Mouse (Mus musculus): ENCODE measurements around the gene Synj2bp. TPM values are rescaled to one million over a fixed set of nuclear protein-coding genes. Genes with fewer than 3 reads are reported as not detected.
"Not testable (repeated sequence)": the region's sequence is repeated elsewhere in the genome, so short reads cannot be mapped to it uniquely, and the experiment has no call there.

Gene Synj2bp
- polyA plus RNA-seq (2016; fragmentation: Nextera tagmentation; extraction: Ambion mirVana), result 30.9 and 34.2 TPM in 2 replicates

GRCm38 (mm10) chr12:81532316-81533028, at the start of gene Synj2bp, which contains the start of gene Gm20498:
TSS of gene Synj2bp (minus strand) at chr12:81532911.
TSS of gene Gm20498 (minus strand) at chr12:81532905.
- Histone ChIP-seq H3K4me1 (peaks cover 14% of the 10 kb centered on the region), H3K4me3 (replicated peaks) (peak within 1 kb of the TSS; percentile 75), H3K36me3 (replicated peaks) (no peaks in the 10 kb centered on the region), H3K9me3 (no peaks in the 10 kb centered on the region), H3K27ac (peak within 1 kb of the TSS; percentile 63), H3K27me3 (no peaks in the 10 kb centered on the region), H3K9ac (peak within 1 kb of the TSS; percentile 80), H3K4me2 (peak within 1 kb of the TSS; percentile 66)
- peak; percentile 93 for ATAC-seq (ENCODE audit: low FRiP score)
- under 1% methylated on average over 45 of the region's 46 CpGs for WGBS

GRCm38 (mm10) chr12:81568374-81568773, 35.7 kb upstream of the Synj2bp start, which contains the start of gene Adam21:
TSS of gene Adam21 (minus strand) at chr12:81568474.
- Histone ChIP-seq H3K9ac (no peak within 1 kb of the TSS), H3K27ac (no peak within 1 kb of the TSS), H3K27me3 (no peaks in the 10 kb centered on the region), H3K4me1 (no peaks in the 10 kb centered on the region), H3K9me3 (no peaks in the 10 kb centered on the region), H3K4me3 (replicated peaks) (no peak within 1 kb of the TSS), H3K36me3 (replicated peaks) (peaks cover 15% of the 10 kb centered on the region), H3K4me2 (no peak within 1 kb of the TSS)
- no peak for ATAC-seq (ENCODE audit: low FRiP score)
- WGBS, result 86% methylated on average over 1 of the region's 1 CpGs

DNA sequence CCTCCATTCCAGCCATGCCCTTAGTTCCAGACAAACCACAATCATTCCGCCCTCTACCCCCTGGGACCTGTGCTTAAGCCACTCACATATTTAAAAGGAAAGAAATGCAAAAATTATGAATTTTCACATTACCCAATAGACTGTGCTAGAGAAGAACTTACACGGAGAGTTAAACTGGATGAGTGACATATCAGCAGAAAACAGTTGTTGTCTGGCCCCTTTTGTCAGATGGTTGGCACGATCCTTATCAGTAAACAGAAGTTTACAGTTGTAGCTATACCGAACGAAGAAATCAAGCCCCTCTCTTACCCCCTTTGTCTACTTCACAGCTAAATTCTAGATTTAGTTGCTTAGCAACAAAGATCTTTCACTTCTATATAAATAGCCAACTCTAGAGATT, 35.2 kb upstream of the Synj2bp start:
- H3K9ac ChIP-seq, result no peak overlapping the region
- no peaks in the 10 kb centered on the region for H3K27me3 ChIP-seq
- no peak overlapping the region for H3K4me3 ChIP-seq (replicated peaks)
- H3K4me1 ChIP-seq, result no peaks in the 10 kb centered on the region
- 87% methylated on average over 5 of the region's 5 CpGs for WGBS
- H3K27ac ChIP-seq, result no peak overlapping the region
- peaks cover 13% of the 10 kb centered on the region for H3K36me3 ChIP-seq (replicated peaks)
- H3K4me2 ChIP-seq, result no peak overlapping the region
- no peaks in the 10 kb centered on the region for H3K9me3 ChIP-seq
- no peak for ATAC-seq (ENCODE audit: low FRiP score)

- no peak overlapping the region for H3K4me2 ChIP-seq
- no peak overlapping the region for H3K4me3 ChIP-seq (replicated peaks)
- no peak overlapping the region for H3K27ac ChIP-seq
- H3K9me3 ChIP-seq, result no peaks in the 10 kb centered on the region
- H3K27me3 ChIP-seq, result no peaks in the 10 kb centered on the region
- 97% methylated on average over 3 of the region's 3 CpGs for WGBS
- H3K4me1 ChIP-seq, result no peaks in the 10 kb centered on the region
- H3K9ac ChIP-seq, result no peak overlapping the region
- H3K36me3 ChIP-seq (replicated peaks), result no peaks in the 10 kb centered on the region
- ATAC-seq (ENCODE audit: low FRiP score), result no peak
Observed at GRCm38 (mm10) chr12:81564173-81564572, 31.5 kb upstream of the Synj2bp start.

GRCm38 (mm10) chr12:81549286-81549685, 16.6 kb upstream of the Synj2bp start:
- WGBS, result 83% methylated on average over 3 of the region's 3 CpGs
- Histone ChIP-seq H3K9me3 (no peaks in the 10 kb centered on the region), H3K4me2 (no peak overlapping the region), H3K4me3 (replicated peaks) (no peak overlapping the region), H3K27ac (no peak overlapping the region), H3K9ac (no peak overlapping the region), H3K4me1 (no peaks in the 10 kb centered on the region), H3K36me3 (replicated peaks) (no peaks in the 10 kb centered on the region), H3K27me3 (no peaks in the 10 kb centered on the region)
- ATAC-seq (ENCODE audit: low FRiP score), result no peak

DNA sequence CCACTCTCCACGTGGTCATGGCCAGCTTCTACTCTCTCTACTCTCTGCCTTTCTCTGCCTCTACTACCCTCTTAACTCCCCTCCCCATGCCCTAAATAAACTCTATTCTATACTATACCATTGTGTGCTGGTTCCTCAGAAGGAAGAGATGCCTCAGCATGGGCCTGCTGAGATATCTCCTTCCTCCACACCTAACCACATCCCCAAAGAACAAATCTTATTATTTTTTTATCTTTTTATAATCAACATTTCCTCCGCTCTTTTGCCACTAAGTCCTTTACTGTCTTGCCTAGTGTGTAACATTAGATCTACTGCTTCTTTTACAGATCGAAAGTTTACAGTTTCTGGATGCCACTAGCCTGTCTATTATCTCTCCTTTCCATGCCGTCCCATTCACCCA, 14.5 kb upstream of the Synj2bp start:
- H3K36me3 ChIP-seq (replicated peaks), result no peaks in the 10 kb centered on the region
- H3K27me3 ChIP-seq, result no peaks in the 10 kb centered on the region
- H3K27ac ChIP-seq, result no peak overlapping the region
- H3K9ac ChIP-seq, result no peak overlapping the region
- H3K4me3 ChIP-seq (replicated peaks), result no peak overlapping the region
- ATAC-seq (ENCODE audit: low FRiP score), result no peak
- no peak overlapping the region for H3K4me2 ChIP-seq
- H3K9me3 ChIP-seq, result no peaks in the 10 kb centered on the region
- H3K4me1 ChIP-seq, result no peaks in the 10 kb centered on the region
- 78% methylated on average over 4 of the region's 4 CpGs for WGBS

GRCm38 (mm10) chr12:81533029-81533419, 313 bp upstream of the Synj2bp start:
- Histone ChIP-seq H3K36me3 (replicated peaks) (no peaks in the 10 kb centered on the region), H3K4me3 (replicated peaks) (peak overlapping the region; percentile 75), H3K27ac (peak overlapping the region; percentile 63; the same call in 1 of the 2 replicates), H3K9me3 (no peaks in the 10 kb centered on the region), H3K4me1 (peaks cover 14% of the 10 kb centered on the region), H3K4me2 (peak overlapping the region; percentile 66), H3K27me3 (no peaks in the 10 kb centered on the region), H3K9ac (peak overlapping the region; percentile 80)
- peak; percentile 43 for ATAC-seq (ENCODE audit: low FRiP score)
- WGBS, result 35% methylated on average over 4 of the region's 4 CpGs

- not testable (repeated sequence) for H3K27me3 ChIP-seq; H3K4me2 ChIP-seq; H3K9me3 ChIP-seq; H3K9ac ChIP-seq; H3K4me3 ChIP-seq (replicated peaks); H3K27ac ChIP-seq; H3K36me3 ChIP-seq (replicated peaks); ATAC-seq (ENCODE audit: low FRiP score)
- H3K4me1 ChIP-seq, result peaks cover 14% of the 10 kb centered on the region
- WGBS, result 72% methylated on average over 8 of the region's 8 CpGs
Observed at GRCm38 (mm10) chr12:81530587-81530986, 2.1 kb downstream of the Synj2bp start.

DNA sequence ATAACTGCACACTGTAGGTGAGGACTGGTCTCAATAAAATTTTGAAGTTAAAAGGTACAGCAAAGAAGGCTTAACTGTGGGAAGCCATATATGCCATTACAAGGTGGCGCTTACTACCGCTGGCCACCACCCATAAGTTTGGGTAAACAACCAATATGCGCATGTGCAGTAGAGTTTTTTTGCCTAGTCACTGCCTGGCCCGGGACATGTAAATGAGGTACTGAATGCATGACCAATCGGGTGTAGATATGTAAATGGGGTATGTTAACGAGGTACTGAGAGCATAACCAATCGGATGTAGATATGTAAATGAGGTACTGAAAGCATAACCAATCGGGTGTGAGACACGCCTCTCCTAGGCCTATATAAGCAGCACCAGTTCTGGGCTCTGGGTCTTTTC, 35.8 kb downstream of the Synj2bp start:
- ATAC-seq (ENCODE audit: low FRiP score); H3K9me3 ChIP-seq; H3K4me3 ChIP-seq (replicated peaks); H3K9ac ChIP-seq; H3K4me1 ChIP-seq; H3K4me2 ChIP-seq; H3K27me3 ChIP-seq; H3K27ac ChIP-seq; H3K36me3 ChIP-seq (replicated peaks): not testable (repeated sequence)
- 96% methylated on average over 9 of the region's 9 CpGs for WGBS

DNA sequence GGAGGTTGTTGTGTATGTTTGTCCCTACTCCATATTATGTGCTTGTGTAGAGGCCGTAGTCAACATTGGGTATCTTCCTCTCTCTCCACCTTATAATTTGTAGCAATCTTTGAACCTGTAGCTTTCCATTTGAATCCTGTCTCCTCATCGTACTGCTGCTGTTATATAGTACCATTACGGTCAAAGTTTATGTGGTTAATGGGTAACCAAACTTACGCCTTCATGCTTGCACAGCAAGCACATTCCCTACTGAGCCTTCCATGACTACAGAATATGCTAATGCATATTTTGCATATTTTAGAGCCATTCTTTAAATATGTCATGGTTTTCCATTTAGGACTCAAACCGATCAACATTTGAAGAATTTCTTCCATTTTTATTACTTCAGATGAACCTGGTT, 42.2 kb downstream of the Synj2bp start:
- Histone ChIP-seq H3K27me3 (no peaks in the 10 kb centered on the region), H3K27ac (no peak overlapping the region), H3K4me2 (no peak overlapping the region), H3K9me3 (no peaks in the 10 kb centered on the region), H3K9ac (no peak overlapping the region), H3K4me1 (no peaks in the 10 kb centered on the region), H3K36me3 (replicated peaks) (0 out of 2 replicates have a peak, but pooled peaks cover 5% of the 10 kb centered on the region), H3K4me3 (replicated peaks) (no peak overlapping the region)
- 94% methylated on average over 5 of the region's 5 CpGs for WGBS
- no peak for ATAC-seq (ENCODE audit: low FRiP score)

DNA sequence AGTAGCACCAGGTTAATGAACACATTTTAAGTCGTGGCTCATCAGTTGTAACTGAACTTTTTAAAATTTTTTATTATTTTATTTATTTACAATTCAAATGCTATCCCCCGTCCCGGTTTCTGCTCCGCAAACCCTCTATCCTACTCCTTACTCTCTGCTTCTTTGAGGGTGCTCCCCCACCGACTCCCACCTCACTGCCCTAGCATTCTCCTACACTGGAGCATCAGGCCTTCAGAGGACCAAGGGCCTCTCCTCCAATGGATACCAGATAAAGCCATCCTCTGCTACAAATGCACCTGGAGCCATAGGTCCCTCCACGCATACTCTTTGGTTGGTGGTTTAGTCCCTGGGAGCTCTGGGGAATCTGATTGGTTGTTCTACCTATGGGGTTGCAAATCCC, 47.4 kb downstream of the Synj2bp start:
- H3K27ac ChIP-seq, result peak overlapping the region; percentile 91; the same call in 1 of the 2 replicates
- 38% methylated on average over 6 of the region's 6 CpGs for WGBS

DNA sequence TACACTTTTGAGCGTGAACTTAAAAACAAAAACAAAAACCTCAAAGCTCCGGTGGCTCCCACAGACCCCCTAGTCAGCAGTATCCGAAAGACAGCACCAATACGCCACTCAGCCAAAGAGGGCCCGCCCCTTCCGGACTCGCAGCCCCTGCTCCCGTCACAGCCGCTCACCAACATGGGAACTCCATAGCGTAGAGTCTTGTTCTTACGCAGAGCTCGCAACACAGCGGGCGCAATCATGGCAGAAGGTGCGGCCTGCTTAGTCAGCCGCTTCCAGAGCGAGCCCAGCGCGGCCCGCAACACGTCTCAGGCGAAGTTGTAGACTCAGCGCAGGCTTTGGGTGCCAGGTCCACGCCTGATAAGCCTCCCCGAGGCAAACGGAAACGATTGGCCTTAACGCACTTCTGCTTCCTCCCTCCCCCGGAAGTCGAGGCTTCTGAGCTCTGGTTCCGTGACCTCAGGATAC, 48.0 kb downstream of the Synj2bp start, which contains the start of gene Cox16:
Gene Cox16, minus strand, starts transcription at position 401 of the 465 bp plus-strand sequence.
- H3K9me3 ChIP-seq, result no peaks in the 10 kb centered on the region
- peak within 1 kb of the TSS; percentile 91 for H3K27ac ChIP-seq
- ATAC-seq (ENCODE audit: low FRiP score), result peak; percentile 99
- peak within 1 kb of the TSS; percentile 66 for H3K9ac ChIP-seq
- peak within 1 kb of the TSS; percentile 61 for H3K4me2 ChIP-seq
- peak within 1 kb of the TSS; percentile 72 for H3K4me3 ChIP-seq (replicated peaks)
- H3K4me1 ChIP-seq, result 0 out of 2 replicates have a peak, but pooled peaks cover 2% of the 10 kb centered on the region
- under 1% methylated on average over 31 of the region's 31 CpGs for WGBS
- no peaks in the 10 kb centered on the region for H3K27me3 ChIP-seq
- H3K36me3 ChIP-seq (replicated peaks), result no peaks in the 10 kb centered on the region

More for the DNA sequence above, 47.4 kb downstream of the Synj2bp start:
- Histone ChIP-seq H3K4me2 (peak overlapping the region; percentile 61), H3K27me3 (no peaks in the 10 kb centered on the region), H3K36me3 (replicated peaks) (no peaks in the 10 kb centered on the region), H3K9me3 (no peaks in the 10 kb centered on the region), H3K9ac (0 out of 2 replicates have a peak overlapping the region, but pooled peaks have one; percentile 66), H3K4me3 (replicated peaks) (peak overlapping the region; percentile 72), H3K4me1 (0 out of 2 replicates have a peak, but pooled peaks cover 2% of the 10 kb centered on the region)
- no peak; the same call in 1 of the 2 replicates for ATAC-seq (ENCODE audit: low FRiP score)

All from forebrain, embryonic 12.5 days (tissue).